Mouse (Mus musculus) liver, adult 2 months (tissue): ENCODE data around the gene Elovl6.

Experiments used
- CTCF ChIP-seq: fragments of 200-500 bp; IDR thresholded peaks from 2 replicates; pipeline ENCODE4 v1.5.1; 2011; ENCODE audit warnings: low read depth, low read length, control low read depth
- POLR2A ChIP-seq: fragments of 200-500 bp; IDR thresholded peaks from 2 replicates; pipeline ENCODE4 v1.6.1; 2011; ENCODE audit warnings: low read length, control low read depth; ENCODE audit not compliant: insufficient read depth; ENCODE audit errors: extremely low read depth

- TF ChIP-seq CTCF (no peak), POLR2A (no peak)
Observed at GRCm38 (mm10) chr3:129631857-129632256, 99.7 kb downstream of the Elovl6 start.
